Mouse (Mus musculus) kidney, adult 10 weeks (tissue): ENCODE measurements around the gene Kctd18. TPM values are rescaled to one million over a fixed set of nuclear protein-coding genes. Genes with fewer than 3 reads are reported as not detected.

Source experiments
- polyA plus RNA-seq: library from polyadenylated mRNA; stranded (reverse); fragments of 350-450 nt; fragmentation: Illumina TruSeq; extraction: RNeasy Lipid Tissue Mini Kit (QIAGEN cat#74804); gene quantifications from one replicate; pipeline ENCODE4 v1.2.3, GENCODE M21; 2014; ENCODE audit warnings: low read depth, low replicate concordance

Kctd18 gene
- polyA plus RNA-seq, result 16.3 TPM

DNA sequence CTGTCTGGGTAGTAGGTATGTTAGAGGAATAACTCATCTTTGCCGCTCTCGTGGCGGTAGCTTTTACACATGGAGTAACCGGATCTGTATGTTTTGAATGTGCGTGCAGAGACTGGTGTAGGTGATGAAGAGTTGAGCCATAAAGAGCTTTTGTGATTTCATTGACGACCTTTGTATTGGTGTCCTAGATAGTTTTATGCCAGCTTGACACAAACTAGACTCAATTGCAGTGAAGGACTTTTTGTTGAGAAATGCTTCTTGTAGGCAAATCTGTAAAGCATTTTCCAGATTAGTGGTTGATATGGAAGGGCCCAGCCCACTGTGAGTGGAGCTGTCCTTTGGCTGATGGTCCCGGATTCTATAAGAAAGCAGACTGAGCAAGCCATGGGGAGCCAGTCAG, at the start of gene Kctd18:
TSS of gene Kctd18 (minus strand) at position 101 of the 400 bp plus-strand sequence.

DNA sequence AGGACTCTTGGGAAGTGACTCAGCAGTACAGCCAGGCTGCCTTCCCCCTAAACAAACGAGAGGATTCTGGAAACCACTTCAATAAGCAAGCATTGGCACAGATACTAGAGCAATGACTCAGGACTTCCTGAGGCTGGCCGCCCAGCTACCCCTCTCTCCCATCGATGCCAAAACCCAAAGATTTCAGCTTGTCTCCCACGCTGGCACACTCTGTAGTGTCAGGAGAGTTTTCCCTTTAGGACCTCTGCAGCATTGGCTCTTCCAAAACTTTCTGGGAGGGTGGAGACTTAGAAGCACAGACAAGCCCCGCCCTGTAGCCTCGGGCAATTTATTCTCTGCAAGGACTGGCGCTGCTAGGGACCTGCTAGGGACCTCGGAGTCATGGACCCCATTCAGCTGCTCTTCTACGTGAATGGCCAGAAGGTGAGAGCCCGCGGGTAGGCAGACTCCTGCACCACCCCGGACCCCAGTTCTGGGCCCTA, 10.9 kb upstream of the Kctd18 start, which contains the start of gene Aox1:
TSS of gene Aox1 (plus strand) at position 296 of the 482 bp plus-strand sequence.

DNA sequence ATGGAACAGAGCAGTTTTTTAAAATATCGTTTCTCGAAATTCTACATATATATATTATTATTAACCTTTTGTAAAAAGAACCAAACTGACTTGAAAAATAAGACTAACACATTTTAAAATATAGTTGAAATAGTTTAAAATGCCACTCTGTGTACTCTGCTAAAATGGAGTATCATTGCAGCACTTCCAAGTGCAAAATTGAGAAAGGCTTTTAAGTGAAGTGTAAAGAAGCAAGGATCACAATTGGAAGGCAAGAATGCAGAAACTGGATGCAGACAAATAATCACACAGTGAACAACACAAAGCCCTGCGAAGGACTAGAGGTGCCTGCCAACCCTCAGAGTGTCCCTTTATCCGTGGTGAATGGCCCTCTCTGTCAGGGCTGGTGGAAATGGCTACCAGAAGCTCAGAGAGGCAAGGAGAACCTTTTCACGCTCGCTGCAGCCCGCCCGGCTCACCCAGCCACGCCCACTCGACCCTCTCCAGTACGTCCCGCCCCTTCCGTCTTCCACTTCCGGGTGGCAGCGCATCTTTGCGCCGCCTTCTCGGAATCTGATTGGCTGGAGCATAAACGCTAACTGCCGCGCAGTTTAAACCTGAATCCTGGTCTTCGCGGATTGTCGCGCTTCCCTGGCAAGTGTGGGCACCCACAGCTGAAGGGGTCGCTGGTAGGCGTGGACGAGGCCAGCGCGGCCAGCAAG, 23.2 kb downstream of the Kctd18 start, which contains the start of gene Sgo2a:
TSS of gene Sgo2a (plus strand) at position 540 of the 701 bp plus-strand sequence.

Other genes starting within 250 kb of the Kctd18 start
- gene Spats2l, start 244.8 kb downstream of the Kctd18 start, polyA plus RNA-seq, result 22.7 TPM
- 0.69 TPM for gene Sgo2a, start 23.0 kb downstream of the Kctd18 start, polyA plus RNA-seq
- 0.32 TPM for gene Aox1, start 11.0 kb upstream of the Kctd18 start, polyA plus RNA-seq
- 1.2 TPM for gene Aox3, start 94.2 kb upstream of the Kctd18 start, polyA plus RNA-seq
- not detected for gene Aox4, start 191.4 kb upstream of the Kctd18 start, polyA plus RNA-seq